Mouse (Mus musculus): ENCODE results near the gene Naglu. TPM values are rescaled to one million over a fixed set of nuclear protein-coding genes. Genes with fewer than 3 reads are reported as not detected.

Naglu gene
- polyA plus RNA-seq, 1 experiment from 2014 or later: 8.0 TPM

GRCm38 (mm10) chr11:101084246-101084645 lies 14.4 kb downstream of the Naglu start:
- H3K4me3 ChIP-seq (replicated peaks): no peak overlapping the region

GRCm38 (mm10) chr11:101084811-101085210 lies 15.0 kb downstream of the Naglu start:
- peaks cover 21% of the 10 kb centered on the region for H3K27me3 ChIP-seq
- peaks cover 29% of the 10 kb centered on the region for H3K36me3 ChIP-seq
- no peak for ATAC-seq (ENCODE audit: insufficient number of reproducible peaks, insufficient read depth, low FRiP score, low TSS enrichment, low read depth)
- peaks cover 32% of the 10 kb centered on the region for H3K4me1 ChIP-seq (replicated peaks)
- 93% methylated on average over 12 of the region's 12 CpGs for WGBS
- H3K9ac ChIP-seq (replicated peaks): no peak overlapping the region
- no peak overlapping the region for H3K4me2 ChIP-seq
- H3K9me3 ChIP-seq: no peaks in the 10 kb centered on the region
- no peak overlapping the region for H3K4me3 ChIP-seq (replicated peaks)
- H3K27ac ChIP-seq: no peak overlapping the region

More at GRCm38 (mm10) chr11:101084246-101084645, 14.4 kb downstream of the Naglu start:
- Histone ChIP-seq H3K4me1 (replicated peaks) (peaks cover 36% of the 10 kb centered on the region), H3K27me3 (peaks cover 27% of the 10 kb centered on the region), H3K4me2 (no peak overlapping the region), H3K36me3 (peaks cover 23% of the 10 kb centered on the region), H3K27ac (no peak overlapping the region), H3K9ac (replicated peaks) (no peak overlapping the region), H3K9me3 (no peaks in the 10 kb centered on the region)
- 85% methylated on average over 14 of the region's 14 CpGs for WGBS
- ATAC-seq (ENCODE audit: insufficient number of reproducible peaks, insufficient read depth, low FRiP score, low TSS enrichment, low read depth): no peak

- H3K27me3 ChIP-seq: peaks cover 12% of the 10 kb centered on the region
- H3K4me3 ChIP-seq (replicated peaks): no peak overlapping the region
- H3K36me3 ChIP-seq: peaks cover 38% of the 10 kb centered on the region
- H3K4me1 ChIP-seq (replicated peaks): peaks cover 30% of the 10 kb centered on the region
- peak overlapping the region; percentile 83; the same call in 1 of the 2 replicates for H3K27ac ChIP-seq
- WGBS: 92% methylated on average over 18 of the region's 18 CpGs
- 0 out of 2 replicates have a peak overlapping the region, but pooled peaks have one; percentile 93 for H3K4me2 ChIP-seq
- no peak overlapping the region for H3K9ac ChIP-seq (replicated peaks)
- H3K9me3 ChIP-seq: no peaks in the 10 kb centered on the region
- no peak for ATAC-seq (ENCODE audit: insufficient number of reproducible peaks, insufficient read depth, low FRiP score, low TSS enrichment, low read depth)
Measured at GRCm38 (mm10) chr11:101085617-101086322, 16.0 kb downstream of the Naglu start.

- Histone ChIP-seq H3K4me2 (peak overlapping the region; percentile 93), H3K4me3 (replicated peaks) (peak overlapping the region; percentile 87), H3K4me1 (replicated peaks) (peaks cover 30% of the 10 kb centered on the region), H3K27me3 (peaks cover 7% of the 10 kb centered on the region), H3K27ac (peak overlapping the region; percentile 83; the same call in 1 of the 2 replicates), H3K9ac (replicated peaks) (peak overlapping the region; percentile 85; the same call in 1 of the 2 replicates), H3K36me3 (peaks cover 43% of the 10 kb centered on the region), H3K9me3 (no peaks in the 10 kb centered on the region)
- 82% methylated on average over 6 of the region's 6 CpGs for WGBS
- no peak for ATAC-seq (ENCODE audit: insufficient number of reproducible peaks, insufficient read depth, low FRiP score, low TSS enrichment, low read depth)
Measured at GRCm38 (mm10) chr11:101086323-101086674, 16.5 kb downstream of the Naglu start.

GRCm38 (mm10) chr11:101086756-101087681 lies 17.2 kb downstream of the Naglu start, which contains the start of gene Mlx:
Gene Mlx (plus strand): TSS chr11:101087277.
- Histone ChIP-seq H3K27me3 (no peaks in the 10 kb centered on the region), H3K4me1 (replicated peaks) (peaks cover 30% of the 10 kb centered on the region), H3K4me2 (peak within 1 kb of the TSS; percentile 93), H3K27ac (peak within 1 kb of the TSS; percentile 83), H3K4me3 (replicated peaks) (peak within 1 kb of the TSS; percentile 87), H3K9ac (replicated peaks) (peak within 1 kb of the TSS; percentile 85), H3K9me3 (no peaks in the 10 kb centered on the region), H3K36me3 (peaks cover 51% of the 10 kb centered on the region)
- ATAC-seq (ENCODE audit: insufficient number of reproducible peaks, insufficient read depth, low FRiP score, low TSS enrichment, low read depth): peak; percentile 75
- WGBS: 2% methylated on average over 52 of the region's 52 CpGs

- ATAC-seq (ENCODE audit: insufficient number of reproducible peaks, insufficient read depth, low FRiP score, low TSS enrichment, low read depth): no peak
- Histone ChIP-seq H3K36me3 (peaks cover 57% of the 10 kb centered on the region), H3K4me1 (replicated peaks) (peaks cover 30% of the 10 kb centered on the region), H3K4me2 (peak overlapping the region; percentile 93), H3K27ac (peak overlapping the region; percentile 83), H3K9me3 (no peaks in the 10 kb centered on the region), H3K27me3 (no peaks in the 10 kb centered on the region), H3K9ac (replicated peaks) (peak overlapping the region; percentile 85), H3K4me3 (replicated peaks) (peak overlapping the region; percentile 87)
- 8% methylated on average over 8 of the region's 8 CpGs for WGBS
Measured at GRCm38 (mm10) chr11:101087682-101088055, 17.9 kb downstream of the Naglu start.

GRCm38 (mm10) chr11:101089931-101090330 lies 20.1 kb downstream of the Naglu start:
- Histone ChIP-seq H3K4me2 (no peak overlapping the region), H3K36me3 (peaks cover 67% of the 10 kb centered on the region), H3K27ac (no peak overlapping the region), H3K27me3 (no peaks in the 10 kb centered on the region), H3K9ac (replicated peaks) (no peak overlapping the region), H3K9me3 (no peaks in the 10 kb centered on the region), H3K4me3 (replicated peaks) (no peak overlapping the region), H3K4me1 (replicated peaks) (peaks cover 33% of the 10 kb centered on the region)
- ATAC-seq (ENCODE audit: insufficient number of reproducible peaks, insufficient read depth, low FRiP score, low TSS enrichment, low read depth): no peak
- WGBS: 90% methylated on average over 1 of the region's 1 CpGs

GRCm38 (mm10) chr11:101094930-101095313 lies 25.1 kb downstream of the Naglu start:
- H3K36me3 ChIP-seq: peaks cover 79% of the 10 kb centered on the region
- WGBS: under 1% methylated on average over 18 of the region's 18 CpGs
- peak; percentile 12; the same call in 1 of the 2 replicates for ATAC-seq (ENCODE audit: insufficient number of reproducible peaks, insufficient read depth, low FRiP score, low TSS enrichment, low read depth)
- H3K9ac ChIP-seq (replicated peaks): peak overlapping the region; percentile 64
- H3K27ac ChIP-seq: peak overlapping the region; percentile 46; the same call in 1 of the 2 replicates
- no peaks in the 10 kb centered on the region for H3K27me3 ChIP-seq
- no peaks in the 10 kb centered on the region for H3K9me3 ChIP-seq
- peak overlapping the region; percentile 67 for H3K4me2 ChIP-seq
- H3K4me1 ChIP-seq (replicated peaks): peaks cover 10% of the 10 kb centered on the region
- H3K4me3 ChIP-seq (replicated peaks): peak overlapping the region; percentile 72

GRCm38 (mm10) chr11:101095314-101096024 lies 25.7 kb downstream of the Naglu start, which contains the start of gene Psmc3ip:
Gene Psmc3ip (minus strand): TSS chr11:101095436.
- peak within 1 kb of the TSS; percentile 46; the same call in 1 of the 2 replicates for H3K27ac ChIP-seq

GRCm38 (mm10) chr11:101098231-101098630 lies 28.4 kb downstream of the Naglu start:
- ATAC-seq (ENCODE audit: insufficient number of reproducible peaks, insufficient read depth, low FRiP score, low TSS enrichment, low read depth): no peak
- H3K36me3 ChIP-seq: peaks cover 76% of the 10 kb centered on the region
- WGBS: 90% methylated on average over 8 of the region's 8 CpGs
- no peak overlapping the region; the same call in 1 of the 2 replicates for H3K9ac ChIP-seq (replicated peaks)
- H3K9me3 ChIP-seq: no peaks in the 10 kb centered on the region
- H3K4me3 ChIP-seq (replicated peaks): no peak overlapping the region
- peaks cover 10% of the 10 kb centered on the region for H3K4me1 ChIP-seq (replicated peaks)
- no peak overlapping the region for H3K4me2 ChIP-seq
- H3K27ac ChIP-seq: no peak overlapping the region
- H3K27me3 ChIP-seq: no peaks in the 10 kb centered on the region

More at GRCm38 (mm10) chr11:101095314-101096024, 25.7 kb downstream of the Naglu start, which contains the start of gene Psmc3ip:
- peak; percentile 90 for ATAC-seq (ENCODE audit: insufficient number of reproducible peaks, insufficient read depth, low FRiP score, low TSS enrichment, low read depth)
- no peaks in the 10 kb centered on the region for H3K27me3 ChIP-seq
- peak within 1 kb of the TSS; percentile 67 for H3K4me2 ChIP-seq
- peaks cover 10% of the 10 kb centered on the region for H3K4me1 ChIP-seq (replicated peaks)
- peak within 1 kb of the TSS; percentile 72 for H3K4me3 ChIP-seq (replicated peaks)
- peak within 1 kb of the TSS; percentile 64 for H3K9ac ChIP-seq (replicated peaks)
- H3K36me3 ChIP-seq: peaks cover 79% of the 10 kb centered on the region
- no peaks in the 10 kb centered on the region for H3K9me3 ChIP-seq
- WGBS: 1% methylated on average over 43 of the region's 43 CpGs
